Mouse (Mus musculus): Measurements from ENCODE around the gene Lman1l.

DNA sequence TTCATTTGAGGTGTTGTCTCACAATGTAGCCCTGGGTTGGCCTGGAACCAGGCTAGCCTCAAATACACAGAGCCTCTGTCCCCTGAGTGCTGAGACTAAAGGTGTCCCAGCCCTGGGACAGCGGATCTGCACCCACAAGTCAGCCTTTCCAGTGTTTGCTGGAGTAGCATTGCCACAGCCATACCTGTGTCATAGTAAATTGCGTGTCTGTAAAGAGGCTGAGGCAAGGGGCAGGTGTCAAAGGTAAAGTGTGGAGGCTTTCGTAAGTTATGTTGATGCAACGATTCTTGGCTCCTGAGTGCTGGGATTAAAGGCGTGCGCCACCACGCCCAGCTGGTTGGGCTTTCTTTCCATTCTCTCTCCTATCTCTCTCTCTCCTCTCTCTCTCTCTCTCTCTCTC is 44.0 kb upstream of the Lman1l start:
- TF ChIP-seq CTCF (IDR thresholded peaks at IDR 0.05; ENCODE audit: low read depth): no peak
- no peak for TF ChIP-seq EP300 (optimal IDR thresholded peaks at IDR 0.05)
